Mouse (Mus musculus) A20 (cell line): ENCODE measurements at regions not wholly inside any gene's neighbourhood (a gene's known extent, or its start where the extent isn't known, plus 50 kb on each side); places are given as distances from the start of the nearest gene placed in this dataset.

Experiments used
- DNase-seq: peaks from one replicate; pipeline ENCODE4 v3.0.0-alpha.2; 2011; ENCODE audit warnings: low read depth, low spot score

DNA sequence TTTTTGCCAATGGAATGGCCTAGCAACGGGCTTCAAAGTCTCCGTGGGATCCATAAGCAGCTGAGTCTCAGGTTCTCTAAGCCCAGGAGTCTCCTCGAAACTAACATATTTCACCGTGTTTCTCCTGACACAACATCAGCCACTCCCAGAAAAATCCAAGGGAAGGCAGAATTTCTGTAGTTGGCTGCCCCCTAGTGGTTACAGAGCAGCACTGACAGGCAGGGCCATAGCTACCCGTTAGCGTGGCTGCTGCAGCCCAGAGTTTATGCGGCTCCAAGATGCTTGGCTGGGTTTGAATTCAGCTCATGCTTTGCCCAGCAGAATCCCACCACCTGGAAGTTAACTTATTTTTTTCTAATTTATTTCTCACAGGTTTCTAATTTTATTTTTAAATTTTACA, 140.9 kb upstream of the Tmem164 start:
- peak; percentile 40 for DNase-seq

DNA sequence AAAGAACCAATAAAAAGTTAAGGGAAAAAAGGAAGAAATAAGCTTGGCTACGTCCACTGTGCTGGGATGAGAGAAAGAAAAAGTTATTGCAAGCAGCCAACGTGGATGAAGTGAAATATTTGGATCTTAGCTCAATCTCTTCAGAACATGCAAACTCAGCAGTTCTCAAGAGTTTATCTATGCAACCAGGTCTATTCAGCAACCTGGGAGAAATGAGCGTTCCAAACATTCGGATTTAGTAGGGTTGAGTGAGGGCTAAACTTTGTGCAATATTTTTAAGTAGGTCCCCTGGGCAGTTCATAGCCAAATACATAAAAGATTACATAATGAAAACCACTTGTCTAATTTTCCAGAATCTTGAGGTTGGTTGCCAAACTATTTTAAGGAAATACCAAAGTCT, 129.0 kb upstream of the Tmem164 start:
- no peak for DNase-seq

DNA sequence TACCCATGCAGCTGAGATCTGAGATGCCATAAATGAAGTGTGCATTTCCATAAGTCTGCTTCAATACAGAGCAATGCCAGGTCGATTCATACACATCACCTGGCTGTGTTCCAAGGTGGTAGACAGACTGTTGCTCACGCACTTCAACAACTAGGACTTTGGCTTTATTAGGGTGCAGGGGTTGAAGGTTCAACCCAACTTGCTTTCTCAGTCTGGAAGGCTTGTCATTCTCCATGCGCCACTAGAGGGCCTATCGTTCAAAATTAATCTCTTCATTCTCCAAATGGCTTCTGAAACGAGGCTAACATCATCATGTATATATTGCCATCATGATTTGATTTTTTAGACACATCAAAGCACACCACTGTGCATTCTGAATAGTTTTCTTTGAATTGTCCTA, 127.0 kb upstream of the Tmem164 start:
- DNase-seq, result peak; percentile 24

DNA sequence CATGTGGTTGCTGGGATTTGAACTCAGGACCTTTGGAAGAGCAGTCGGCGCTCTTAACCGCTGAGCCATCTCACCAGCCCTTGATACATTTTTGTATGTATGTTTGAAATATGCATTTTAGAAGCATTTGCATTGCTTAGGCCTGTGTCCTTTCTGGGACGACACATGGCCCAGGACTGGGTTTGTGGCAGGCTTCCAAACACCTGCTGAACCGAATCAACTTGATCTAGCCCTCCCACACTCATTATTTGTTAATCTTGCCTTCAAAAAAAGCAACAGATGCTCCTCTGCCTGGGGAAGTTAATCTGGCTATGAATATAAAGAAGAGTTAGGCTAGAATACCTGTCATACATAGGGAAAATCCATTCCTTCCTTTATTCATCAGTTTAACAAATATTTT, 123.7 kb upstream of the Tmem164 start:
- DNase-seq, result no peak

DNA sequence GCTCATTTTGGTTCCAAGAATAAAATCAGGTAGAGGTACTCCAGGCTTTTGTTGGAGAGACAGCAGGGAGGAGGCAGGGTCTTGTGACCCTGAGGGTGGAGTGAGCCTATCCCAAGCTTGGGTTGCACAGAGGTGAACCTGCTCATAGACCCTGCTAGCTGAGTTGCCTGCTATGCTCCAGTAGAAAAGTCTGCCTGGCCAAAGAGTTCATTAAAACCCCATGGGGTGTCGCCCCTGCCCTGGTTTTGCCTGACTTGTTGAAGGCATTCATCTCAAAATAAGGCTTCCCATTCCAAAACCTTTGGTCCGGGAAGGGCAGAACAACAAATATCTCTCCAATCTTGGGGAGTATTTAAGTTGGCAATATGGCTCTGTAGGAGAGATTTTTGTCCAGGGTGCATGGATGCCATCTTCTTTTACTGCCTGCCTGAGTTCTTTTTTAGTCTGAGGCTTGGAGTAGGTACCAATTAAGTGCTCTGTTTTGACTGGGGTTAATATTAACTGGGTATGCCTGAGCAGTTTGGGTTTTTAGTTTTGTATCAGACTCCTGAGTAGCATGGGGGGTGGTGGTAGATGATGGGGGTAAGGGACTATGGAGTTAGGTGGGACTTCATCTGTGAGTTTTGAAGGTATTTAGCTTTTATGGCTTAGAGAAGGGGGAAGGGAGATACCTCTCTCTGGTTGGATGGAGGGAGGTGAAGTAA, 120.8 kb upstream of the Tmem164 start:
- DNase-seq, result no peak

DNA sequence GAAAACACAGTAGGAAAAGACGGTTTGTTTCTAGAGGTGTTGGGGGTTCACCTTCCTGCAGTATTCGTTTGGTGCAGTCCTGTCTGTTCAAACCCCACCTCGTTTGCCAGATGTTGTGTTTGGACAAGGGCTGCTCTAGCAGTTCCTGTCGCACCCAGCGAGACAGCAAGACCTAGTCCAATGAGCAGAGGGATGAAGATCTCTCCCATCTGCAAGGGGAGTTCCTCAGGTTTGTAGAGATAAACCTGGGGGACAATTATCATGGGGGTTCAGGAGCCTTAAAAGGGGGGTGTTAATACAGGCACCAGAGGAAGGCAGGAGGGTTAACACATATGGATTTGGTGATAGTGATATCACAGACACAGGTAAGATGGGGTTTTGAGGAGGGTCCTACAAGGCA, 119.4 kb upstream of the Tmem164 start:
- DNase-seq, result no peak

DNA sequence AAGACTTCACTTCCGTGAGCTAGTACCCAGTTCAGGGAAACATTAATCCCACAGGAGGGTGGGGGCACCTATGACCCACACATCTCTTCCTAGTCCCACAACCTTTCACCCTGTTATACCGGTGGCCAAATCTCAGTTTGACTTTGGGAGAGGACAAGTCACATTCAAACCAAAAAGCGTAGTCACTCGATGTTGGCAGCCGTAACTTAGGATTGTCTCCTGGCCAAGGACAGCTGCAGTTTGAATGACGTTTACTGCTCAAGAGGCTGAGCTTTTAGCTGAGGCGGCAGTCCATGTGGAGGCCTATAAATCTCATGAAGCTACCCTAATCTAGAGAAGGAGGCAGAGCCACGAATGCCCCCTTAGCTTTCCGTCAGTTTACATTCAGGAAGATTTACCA, 117.0 kb upstream of the Tmem164 start:
- no peak for DNase-seq

DNA sequence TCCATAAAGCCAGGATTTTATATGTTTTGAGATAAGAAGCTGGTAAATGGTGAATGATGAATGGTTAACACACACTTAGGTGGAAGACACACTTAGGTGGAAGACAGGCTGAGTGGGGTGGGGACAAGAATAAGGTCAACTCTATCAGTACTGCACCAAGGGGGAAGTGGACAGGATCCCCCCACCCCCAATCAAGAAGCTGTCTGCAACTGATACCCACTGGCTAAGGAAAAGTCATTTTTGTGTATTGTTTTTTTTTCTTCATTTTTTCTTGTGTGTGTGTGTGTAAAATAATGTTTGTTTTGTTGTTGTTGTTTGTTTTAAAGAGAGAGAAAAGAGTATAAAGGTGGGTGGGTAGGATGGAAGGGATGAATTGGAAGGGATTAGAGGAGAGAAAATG, 109.4 kb upstream of the Tmem164 start:
- no peak for DNase-seq

DNA sequence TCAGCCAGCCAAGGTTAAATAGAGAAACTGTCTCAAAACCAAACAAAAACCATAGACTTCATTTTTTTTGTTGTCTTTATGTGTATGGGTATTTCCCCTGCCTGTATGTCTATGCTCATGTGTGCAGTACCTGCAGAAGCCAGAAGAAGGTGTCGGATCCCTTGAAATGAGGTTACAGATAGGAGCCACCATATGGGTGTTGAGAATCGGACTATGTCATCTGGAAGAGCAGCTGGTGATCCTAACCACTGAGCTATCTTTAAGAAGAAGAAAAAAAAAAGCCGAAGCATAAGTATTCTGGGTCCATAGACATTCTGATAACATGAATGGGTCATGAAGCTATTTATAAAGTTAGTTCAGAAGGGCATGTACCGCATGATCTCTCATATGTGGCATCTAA, 107.2 kb upstream of the Tmem164 start:
- peak; percentile 2 for DNase-seq

DNA sequence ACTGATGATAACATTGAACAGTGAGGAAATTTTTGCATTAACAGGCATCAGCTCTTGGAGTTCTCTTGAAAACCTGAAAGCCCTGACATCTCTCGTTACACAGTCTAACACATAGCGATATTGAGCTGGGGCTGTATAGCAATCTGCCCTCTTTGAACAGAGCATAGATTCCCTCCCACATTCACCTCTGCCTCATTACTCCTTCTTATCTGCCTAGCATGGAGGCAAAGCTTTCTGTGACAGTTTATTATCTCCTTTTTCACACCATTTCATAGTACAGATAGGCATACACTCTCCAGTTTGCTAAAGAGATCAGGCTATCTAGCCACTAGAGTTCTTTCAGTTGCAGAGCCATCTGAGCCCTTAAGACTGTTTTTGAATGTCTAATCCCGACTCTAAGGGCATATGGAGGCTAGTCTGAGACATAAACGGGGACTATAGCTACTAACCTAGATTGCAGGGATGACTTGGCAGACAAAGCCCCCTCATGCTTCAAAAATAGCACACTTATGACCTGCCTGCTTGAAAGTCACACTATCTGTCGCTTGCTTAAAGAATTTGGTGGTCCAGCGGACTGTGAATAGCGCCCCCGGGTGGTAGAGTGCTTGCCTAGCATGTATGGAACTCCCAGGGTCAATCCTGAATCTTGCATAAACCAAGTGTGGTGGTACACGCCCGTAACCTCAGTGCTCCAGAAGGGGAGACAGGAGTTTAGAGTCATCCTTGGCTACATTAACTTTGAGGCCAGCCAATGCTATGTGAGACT, 106.1 kb upstream of the Tmem164 start:
- peak; percentile 9 for DNase-seq

DNA sequence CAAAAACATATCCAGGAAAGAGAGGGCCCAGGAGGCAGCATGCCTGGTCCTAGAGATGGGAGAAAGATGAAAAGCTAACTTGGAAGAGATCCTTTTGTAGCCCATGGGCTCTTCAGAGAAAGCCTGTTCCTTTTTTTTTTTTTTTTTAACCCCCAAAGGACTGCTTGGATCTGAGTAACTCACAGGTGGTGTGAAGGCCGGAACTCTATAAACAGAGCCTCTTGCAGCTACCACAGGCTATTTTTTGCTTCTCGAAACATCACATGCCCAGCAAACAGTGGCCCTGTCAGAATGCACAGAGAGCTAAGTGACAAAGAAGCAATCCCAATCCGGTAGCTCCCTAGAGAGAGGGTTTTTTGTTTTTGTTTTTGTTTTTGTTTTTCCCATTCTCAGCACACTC, 105.1 kb upstream of the Tmem164 start:
- DNase-seq, result peak; percentile 48

DNA sequence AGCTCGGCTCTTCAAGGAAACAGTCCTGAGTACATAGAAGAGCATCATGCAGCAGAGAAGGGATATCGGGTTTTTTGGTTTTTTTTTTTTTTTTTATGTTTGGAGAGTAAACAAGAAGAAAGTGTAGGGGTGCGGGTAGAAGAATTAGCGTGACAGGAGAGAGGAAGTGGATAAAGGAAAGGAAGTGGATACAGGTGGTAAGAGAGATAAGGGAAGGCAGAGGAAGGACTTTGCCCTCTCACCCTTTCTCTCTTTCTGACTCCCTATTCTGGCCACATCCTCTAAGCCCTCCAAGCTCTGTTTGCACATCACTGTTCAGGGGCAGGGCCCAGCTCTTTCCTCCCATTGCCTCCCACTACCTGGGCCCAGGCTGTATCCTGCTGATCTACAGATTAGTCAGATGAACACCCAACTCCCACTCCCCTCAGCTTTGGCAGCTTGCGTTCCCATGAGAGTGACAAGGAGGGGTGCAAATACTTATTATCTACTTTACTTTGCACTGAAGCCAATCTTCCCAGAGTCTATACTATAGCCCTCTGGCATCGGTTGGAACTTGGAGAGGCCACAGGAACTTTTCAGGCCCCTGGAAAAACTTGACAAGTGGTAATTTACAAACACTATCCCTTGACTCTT, 103.6 kb upstream of the Tmem164 start:
- peak; percentile 2 for DNase-seq

DNA sequence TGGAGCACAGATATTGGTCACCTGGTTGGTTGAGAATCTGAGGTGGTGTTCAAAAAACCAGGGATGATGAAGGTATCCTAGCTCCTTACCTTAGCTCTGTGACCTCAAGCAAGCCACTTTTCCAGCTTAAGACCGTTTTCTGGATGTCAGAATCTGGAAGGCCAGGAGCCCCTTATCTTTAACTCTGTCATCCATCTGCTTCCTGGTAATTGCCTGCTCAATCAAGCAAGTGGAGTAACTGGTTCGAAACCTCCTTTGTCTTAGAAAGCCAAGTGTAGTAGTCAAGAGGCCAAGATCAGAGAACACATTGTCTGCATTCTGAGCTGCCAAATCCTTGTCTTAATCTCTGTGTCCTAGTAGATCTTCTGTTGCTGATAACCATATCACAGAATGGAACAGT, 95.9 kb upstream of the Tmem164 start:
- DNase-seq, result no peak

DNA sequence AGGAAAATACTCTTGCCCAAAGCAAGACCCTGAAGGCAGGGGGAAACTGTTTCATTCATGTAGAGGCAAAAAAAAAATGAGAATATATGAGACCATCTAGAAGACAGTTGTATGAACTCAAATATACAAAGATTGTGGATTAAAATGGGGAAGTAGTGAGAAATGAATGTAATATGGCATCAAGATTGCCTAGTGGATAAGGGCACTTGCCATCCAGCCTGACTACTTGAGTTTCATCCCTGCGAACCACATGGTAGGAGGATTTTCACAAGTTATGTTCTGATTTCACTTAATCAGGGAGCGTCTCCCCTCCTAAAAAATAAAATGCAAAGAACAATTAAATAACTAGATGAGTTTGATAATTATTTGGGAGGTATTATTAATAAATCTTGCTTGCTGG, 81.8 kb upstream of the Tmem164 start:
- no peak for DNase-seq

DNA sequence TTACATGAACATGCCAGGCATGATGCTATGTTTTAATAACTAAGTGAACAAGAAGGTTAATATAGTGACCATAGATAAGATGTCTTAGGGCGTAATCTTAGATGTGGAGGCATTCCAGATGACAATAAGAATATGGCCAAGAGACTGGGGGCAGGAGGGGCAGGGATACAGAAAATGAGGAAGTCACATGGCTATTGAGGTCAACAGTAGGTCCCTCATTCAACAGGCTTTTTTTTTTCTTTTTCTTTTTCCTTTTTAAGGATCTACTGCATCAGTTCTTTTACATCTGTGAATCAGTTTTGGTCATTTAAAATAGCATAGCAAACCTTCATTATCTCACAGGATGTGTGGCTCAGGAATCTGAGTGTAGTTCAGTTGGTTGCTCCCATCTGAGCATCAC, 80.4 kb upstream of the Tmem164 start:
- no peak for DNase-seq

DNA sequence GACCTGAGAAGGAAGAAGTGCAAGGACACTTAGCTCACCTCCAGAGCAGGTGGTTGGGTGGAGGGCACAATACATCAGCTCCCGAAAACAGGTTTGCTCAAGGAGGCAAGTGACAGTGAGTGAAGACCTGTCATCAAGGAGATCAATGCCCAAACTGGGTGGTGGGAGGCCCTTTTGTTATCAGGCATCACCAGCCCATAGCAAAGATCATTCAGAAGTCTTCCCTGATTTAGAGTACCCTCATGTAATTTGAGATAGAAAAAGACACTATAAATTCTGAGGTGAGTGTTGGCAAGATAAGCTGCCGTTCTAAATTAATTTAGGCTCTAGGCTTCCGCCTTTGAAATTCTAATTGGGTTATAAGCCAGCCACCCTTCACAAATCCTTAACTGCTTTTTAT, 76.1 kb upstream of the Tmem164 start:
- DNase-seq, result no peak

DNA sequence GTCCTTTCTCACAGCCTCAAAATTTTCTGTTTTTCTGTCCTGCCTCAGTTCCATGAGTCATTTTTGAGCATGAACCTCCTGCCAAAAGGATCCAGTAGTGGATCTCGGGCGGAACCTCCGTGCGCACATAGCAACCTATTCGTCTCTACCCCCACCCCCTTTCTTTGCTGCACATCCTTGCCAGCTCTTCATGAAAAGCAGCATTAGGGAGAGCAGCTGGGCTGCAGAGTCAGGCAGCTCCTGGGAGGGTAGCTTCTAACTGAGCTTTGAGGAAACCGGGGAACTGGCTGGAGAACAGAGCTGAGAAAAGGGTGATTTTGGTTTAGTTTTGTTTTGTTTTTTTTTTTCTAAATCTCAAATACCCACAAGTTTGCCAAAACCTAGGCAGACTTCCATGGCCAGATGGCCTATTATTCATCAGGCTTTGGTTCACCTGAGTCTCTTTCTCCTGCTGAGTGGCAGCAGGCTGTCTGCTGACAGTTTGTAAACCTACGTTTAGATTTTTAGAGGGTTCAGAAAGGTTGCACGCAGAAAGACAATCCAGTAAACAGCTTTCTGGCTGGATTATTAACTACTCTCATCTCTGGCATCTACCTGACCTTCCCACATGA, 74.5 kb upstream of the Tmem164 start:
- no peak for DNase-seq

DNA sequence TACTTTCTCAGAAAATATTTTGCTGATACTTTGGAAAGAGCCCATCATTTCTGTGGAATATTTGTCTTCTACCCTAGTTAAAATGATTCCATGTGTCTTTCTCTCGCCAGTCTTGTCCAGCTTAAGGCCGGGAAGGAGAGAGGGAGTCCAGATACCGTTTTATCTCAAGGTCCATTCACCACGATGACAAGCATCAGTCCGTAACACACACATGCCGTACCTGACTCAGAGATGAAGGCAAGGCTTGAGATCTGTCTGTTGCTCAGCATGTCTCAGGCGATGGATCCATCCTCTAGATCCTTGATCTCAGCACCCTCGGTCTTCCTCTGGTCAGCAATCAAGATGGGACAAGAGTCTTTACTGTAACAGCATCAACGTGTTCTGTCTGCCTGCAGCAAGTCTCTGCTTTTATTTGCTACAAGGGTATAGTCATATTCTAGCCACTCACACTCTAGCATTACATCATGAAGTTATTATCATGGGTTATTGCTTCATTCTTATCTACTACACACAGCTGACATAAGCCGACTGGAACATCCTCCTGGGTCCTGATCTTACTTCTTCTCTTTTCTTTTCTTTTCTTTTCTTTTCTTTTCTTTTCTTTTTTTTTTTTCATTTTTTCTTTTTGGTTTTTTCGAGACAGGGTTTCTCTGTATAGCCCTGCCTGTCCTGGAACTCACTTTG, 64.9 kb upstream of the Tmem164 start:
- no peak for DNase-seq

DNA sequence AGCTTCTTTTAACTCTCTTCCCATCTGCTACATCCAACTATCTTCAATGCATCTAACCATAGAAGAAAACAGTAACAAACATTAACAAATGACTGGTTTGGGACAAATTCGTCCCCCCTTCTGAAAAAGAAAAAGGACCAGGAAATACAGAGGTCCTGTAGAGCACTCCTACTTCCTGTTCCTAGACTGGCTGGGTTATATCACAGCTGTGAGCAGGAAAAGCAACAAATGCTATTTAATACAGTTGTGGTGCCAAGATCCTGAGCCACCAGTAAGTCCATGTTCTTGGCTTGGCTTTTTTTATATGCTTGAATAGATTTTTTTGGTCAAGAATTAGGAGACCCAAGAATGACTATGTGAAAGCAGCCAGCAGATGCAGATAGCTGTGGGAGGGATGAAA, 62.8 kb upstream of the Tmem164 start:
- DNase-seq, result no peak

DNA sequence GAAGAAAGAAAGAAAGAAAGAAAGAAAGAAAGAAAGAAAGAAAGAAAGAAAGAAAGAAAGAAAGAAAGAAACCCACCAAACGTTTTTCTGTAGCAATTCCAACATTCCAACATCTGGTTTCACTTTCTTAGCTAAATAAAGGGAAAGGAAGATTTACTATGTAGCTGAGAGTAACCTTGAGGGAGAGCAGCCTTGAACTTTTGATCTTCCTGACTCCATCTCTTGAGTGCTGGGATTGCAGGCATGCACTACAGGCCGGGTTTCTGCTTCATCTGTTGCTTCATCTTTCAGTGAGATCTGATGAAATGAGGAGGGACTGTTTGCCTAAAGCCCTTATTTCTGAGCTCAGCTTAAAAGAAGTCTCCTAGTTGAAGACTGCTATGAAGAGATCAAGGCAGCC, 57.8 kb upstream of the Tmem164 start:
- no peak for DNase-seq

DNA sequence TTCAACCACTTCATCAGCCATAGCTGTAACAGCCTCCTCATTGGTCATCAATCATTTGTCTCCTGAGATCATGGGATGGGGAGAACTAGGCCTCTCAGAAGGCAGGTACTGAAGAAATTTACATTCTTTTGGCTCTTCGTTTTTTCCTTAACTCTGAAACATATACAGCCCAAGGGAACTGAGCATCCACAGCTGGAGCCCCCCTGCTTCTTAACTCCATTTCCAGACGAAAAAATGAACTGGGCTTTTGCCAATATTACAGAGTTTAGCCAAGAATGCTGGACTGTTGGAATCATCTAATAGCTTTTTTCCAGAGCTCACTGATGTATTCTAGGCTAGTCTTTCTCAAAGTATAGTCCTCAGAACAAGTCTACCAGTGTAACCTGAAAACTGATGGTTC, 57.3 kb upstream of the Tmem164 start:
- no peak for DNase-seq
